Mouse (Mus musculus): ENCODE results near the gene Thoc7. TPM values are rescaled to one million over a fixed set of nuclear protein-coding genes. Genes with fewer than 3 reads are reported as not detected.

Thoc7 gene
- polyA plus RNA-seq (2012; ENCODE audit: insufficient read depth, insufficient read length, missing spikeins), result 102 and 127 TPM in 2 replicates

DNA sequence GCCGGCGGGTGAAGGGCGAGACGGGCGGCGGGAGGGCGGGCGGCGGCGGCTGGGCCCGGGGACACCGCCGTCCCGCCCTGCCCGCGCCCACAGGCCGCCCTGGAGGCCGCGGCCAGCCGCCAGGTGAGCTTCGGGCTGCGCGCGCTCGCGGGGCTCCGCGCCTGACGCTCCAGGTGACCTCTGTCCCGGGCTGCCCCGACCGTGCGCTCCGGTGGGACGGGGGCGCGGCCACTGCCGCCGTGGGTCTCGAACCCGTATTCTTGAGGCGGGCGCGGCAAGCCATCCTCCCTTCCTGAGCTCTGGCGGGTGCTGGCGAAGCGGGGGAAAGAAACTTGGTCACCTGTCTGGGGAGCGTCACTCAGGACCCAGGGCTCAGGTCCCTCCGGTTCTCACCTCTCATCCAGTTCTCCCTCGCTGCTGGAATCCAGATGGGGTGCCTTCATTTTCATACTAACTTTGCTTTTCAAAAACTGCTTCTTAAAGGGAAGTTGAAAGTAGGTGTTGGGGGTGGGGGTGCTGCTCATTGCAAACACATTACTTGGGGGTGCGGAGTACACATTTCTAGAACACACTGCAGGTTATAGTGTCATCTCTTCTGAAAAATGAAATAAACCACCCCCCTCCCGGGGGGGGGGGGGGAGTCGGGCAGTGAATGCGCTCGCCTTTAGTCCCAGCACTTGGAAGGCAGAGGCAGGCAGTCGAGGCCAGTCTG is at the start of gene Thoc7, which contains the start of gene Atxn7:
TSS of gene Thoc7 (minus strand) at position 452 of the 712 bp plus-strand sequence.
TSS of gene Atxn7 (plus strand) at position 40 of the 712 bp plus-strand sequence.
- Histone ChIP-seq H3K4me3 (ENCODE audit: insufficient read depth, low read depth, low read length) (peak within 1 kb of the TSS; percentile 77), H3K27ac (replicated peaks; ENCODE audit: low read depth, low read length) (peak within 1 kb of the TSS; percentile 64)

DNA sequence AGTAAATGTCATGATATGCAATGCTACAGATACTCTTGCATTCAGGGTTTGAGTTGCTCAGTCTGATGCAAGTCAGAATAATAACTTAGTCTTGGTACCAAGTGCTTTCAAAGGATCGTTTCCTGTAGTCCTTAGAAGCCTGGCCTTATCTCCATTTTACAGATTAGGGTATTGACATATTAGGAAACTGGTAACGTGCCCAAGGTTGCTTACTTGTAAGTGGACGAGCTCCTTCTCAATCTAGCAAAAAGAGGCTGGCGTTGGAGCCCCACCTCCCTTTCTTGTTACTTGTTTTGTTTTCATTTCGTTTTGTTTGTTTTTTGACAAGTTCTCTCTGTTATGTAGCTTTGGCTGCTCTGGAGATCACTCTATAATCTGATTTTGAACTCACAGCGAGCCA is 48.1 kb upstream of the Thoc7 start:
- peaks cover 3% of the 10 kb centered on the region; the same call in 1 of the 2 replicates for H3K4me1 ChIP-seq (ENCODE audit: control insufficient read depth, insufficient read depth, insufficient read length, low read length)
- H3K27ac ChIP-seq (replicated peaks; ENCODE audit: low read depth, low read length), result no peak overlapping the region
- no peak overlapping the region for H3K4me3 ChIP-seq (ENCODE audit: insufficient read depth, low read depth, low read length)

More for the DNA sequence above, at the start of gene Thoc7, which contains the start of gene Atxn7:
- H3K4me1 ChIP-seq (ENCODE audit: control insufficient read depth, insufficient read depth, insufficient read length, low read length), result peaks cover 2% of the 10 kb centered on the region; the same call in 1 of the 2 replicates

DNA sequence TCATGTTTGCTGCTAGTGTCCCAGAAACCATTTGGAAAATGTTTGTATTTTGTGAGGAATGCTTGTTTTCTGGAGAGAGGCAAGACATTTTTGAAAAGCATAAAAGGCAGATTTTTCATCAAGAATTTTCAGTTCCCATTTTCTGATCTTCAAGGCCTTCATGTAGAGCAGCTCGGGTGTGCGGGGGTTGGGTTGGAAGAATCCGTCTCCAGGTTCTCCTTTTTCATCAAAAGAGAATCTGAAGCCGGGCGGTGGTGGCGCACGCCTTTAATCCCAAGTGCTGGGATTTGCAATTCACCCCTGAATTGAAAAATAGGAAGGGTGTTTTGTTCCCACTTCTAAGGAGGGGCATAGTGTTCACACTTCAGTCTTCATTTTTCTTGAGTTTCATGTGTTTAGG is 41.1 kb upstream of the Thoc7 start:
- no peak overlapping the region for H3K27ac ChIP-seq (replicated peaks; ENCODE audit: low read depth, low read length)
- H3K4me1 ChIP-seq (ENCODE audit: control insufficient read depth, insufficient read depth, insufficient read length, low read length), result no peaks in the 10 kb centered on the region
- no peak overlapping the region for H3K4me3 ChIP-seq (ENCODE audit: insufficient read depth, low read depth, low read length)

DNA sequence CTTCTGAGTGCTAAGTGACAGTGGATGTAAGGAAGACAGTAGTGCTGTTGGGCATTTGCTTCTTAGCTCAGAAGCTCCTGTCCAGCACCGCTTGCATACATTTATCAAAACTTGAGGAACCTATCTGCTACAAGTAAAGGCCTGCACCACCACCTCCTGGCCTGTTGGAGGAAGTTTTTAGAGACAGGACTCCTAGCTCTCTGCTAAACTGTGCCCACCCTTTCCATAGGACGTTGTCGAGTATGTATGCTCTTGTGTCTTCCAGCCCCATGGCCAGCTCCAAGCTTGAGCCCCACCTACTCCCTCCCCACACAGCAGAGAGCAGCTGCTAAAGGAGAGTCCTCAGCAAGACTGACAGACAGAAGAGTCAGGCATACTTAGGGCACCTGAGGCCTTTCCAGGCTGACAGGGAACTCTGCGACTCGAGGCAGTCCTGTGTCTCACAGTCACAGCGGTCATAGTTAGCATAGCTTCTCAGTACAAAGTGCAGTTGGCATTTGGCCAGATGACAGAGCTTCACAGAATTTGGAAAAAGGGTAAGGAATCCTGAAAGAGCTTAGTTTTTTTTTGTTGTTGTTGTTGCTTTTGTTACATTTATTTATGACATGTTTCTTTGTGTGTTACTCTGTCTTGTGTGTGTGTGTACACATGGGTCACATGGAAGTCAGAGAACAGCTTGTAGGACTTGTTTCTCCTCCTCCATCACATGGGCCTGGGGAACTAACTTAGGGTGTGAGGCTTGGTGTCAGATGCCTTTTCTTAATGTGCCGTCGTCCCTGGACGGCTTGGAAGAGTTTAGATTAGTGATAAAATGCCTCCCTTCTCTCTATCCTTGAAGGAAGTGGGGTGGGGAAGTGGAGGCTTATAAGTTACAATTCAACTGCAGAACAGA is 33.8 kb upstream of the Thoc7 start:
- no peak overlapping the region for H3K4me3 ChIP-seq (ENCODE audit: insufficient read depth, low read depth, low read length)
- H3K27ac ChIP-seq (replicated peaks; ENCODE audit: low read depth, low read length), result no peak overlapping the region
- H3K4me1 ChIP-seq (ENCODE audit: control insufficient read depth, insufficient read depth, insufficient read length, low read length), result no peaks in the 10 kb centered on the region; the same call in 1 of the 2 replicates

DNA sequence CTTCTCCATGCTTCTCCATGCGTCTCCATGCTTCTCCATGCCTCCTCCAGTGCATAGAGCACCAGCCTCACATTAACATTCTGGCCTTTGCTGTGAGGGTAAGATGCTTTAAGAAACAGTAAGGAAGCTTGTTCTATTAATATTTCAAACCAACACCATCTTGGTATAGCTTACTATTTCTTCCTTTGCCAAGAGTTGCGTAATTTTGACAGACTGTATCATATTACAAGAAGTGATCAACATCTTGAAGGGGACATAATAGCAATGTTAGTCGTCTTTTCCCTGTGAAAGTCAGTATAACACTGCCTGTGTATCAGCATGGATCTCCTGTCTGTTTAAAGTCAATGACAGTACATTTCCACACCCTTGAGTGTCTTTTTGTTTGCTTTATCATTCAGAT is 29.1 kb upstream of the Thoc7 start:
- Histone ChIP-seq H3K27ac (replicated peaks; ENCODE audit: low read depth, low read length) (no peak overlapping the region), H3K4me1 (ENCODE audit: control insufficient read depth, insufficient read depth, insufficient read length, low read length) (no peaks in the 10 kb centered on the region; the same call in 1 of the 2 replicates), H3K4me3 (ENCODE audit: insufficient read depth, low read depth, low read length) (no peak overlapping the region)

DNA sequence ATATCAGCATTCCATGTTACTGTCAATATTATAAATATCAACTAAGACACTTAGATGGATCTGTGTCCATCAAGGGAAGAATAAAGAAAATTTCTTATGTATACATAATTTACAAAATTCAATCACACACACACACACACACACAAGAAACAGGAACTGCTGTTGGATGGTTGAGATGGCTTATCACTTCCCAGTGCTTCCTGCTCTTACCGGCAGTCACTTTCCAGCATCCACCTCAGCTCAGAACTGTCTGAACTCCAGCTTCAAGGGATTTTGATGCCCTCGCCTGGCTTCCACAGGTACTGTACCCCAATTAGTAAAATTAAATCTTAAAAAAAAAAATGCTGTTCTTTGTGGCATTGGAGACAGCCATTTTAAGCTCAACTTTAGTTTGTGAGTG is 26.7 kb upstream of the Thoc7 start:
- Histone ChIP-seq H3K4me1 (ENCODE audit: control insufficient read depth, insufficient read depth, insufficient read length, low read length) (no peaks in the 10 kb centered on the region), H3K4me3 (ENCODE audit: insufficient read depth, low read depth, low read length) (no peak overlapping the region), H3K27ac (replicated peaks; ENCODE audit: low read depth, low read length) (no peak overlapping the region)

DNA sequence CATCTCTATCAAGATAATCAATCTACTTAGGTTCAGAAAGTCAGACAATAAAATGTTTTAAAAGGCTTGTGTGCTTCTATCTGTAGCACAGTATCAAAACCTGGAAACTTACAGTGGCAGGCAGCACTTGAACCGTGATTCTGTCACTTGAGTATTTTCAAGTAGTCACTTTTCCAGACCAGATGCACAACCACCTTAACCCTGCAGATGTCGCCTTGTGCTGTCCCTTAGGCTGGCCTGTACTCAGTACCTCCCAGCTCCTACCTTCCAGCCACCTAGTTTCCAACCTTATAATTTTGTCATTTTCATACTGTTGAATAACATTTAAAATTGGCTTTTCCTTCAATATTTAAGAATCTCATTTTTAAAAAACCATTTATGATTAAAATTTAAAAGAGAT is 20.5 kb upstream of the Thoc7 start:
- no peak overlapping the region for H3K4me3 ChIP-seq (ENCODE audit: insufficient read depth, low read depth, low read length)
- H3K4me1 ChIP-seq (ENCODE audit: control insufficient read depth, insufficient read depth, insufficient read length, low read length), result no peaks in the 10 kb centered on the region
- H3K27ac ChIP-seq (replicated peaks; ENCODE audit: low read depth, low read length), result no peak overlapping the region

DNA sequence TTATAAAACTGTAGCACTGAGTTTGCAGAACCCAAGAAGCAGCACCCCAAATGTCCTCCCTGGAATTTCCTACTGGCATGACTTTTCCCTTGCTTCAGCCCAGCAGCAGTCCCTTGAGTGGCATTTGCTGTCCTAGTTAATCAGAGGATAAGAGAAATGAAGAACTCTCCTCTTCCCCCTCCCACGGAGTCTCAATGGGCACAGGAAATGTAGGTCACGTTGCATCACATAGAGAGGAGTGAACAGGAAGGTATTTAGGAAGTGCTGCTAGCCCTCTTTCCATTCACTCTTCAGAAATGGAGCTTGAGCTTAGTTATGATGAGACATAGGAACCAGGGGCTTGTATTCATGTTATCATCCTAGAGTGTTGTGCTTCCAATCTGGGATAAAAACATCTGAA is 19.6 kb upstream of the Thoc7 start:
- Histone ChIP-seq H3K4me1 (ENCODE audit: control insufficient read depth, insufficient read depth, insufficient read length, low read length) (no peaks in the 10 kb centered on the region), H3K27ac (replicated peaks; ENCODE audit: low read depth, low read length) (no peak overlapping the region), H3K4me3 (ENCODE audit: insufficient read depth, low read depth, low read length) (no peak overlapping the region)

DNA sequence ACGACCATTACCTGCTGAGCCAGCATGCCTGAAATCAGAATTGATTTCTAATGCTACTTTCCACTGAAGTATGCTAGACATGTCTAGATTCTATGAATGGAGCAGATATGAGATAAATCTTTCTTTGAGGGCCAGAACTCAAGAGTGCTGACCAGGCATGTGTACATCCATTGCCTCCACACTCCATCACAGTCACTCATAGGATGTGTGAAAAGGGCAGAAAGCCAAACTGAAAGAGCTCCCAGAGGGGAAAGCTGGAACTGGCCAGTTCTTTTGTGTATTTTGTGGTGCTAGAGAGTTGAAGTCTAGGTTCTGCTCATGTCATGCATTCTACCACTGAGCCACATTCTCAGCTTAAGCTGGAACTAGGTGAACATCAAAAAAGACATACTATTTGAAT is 15.8 kb upstream of the Thoc7 start:
- Histone ChIP-seq H3K4me1 (ENCODE audit: control insufficient read depth, insufficient read depth, insufficient read length, low read length) (no peaks in the 10 kb centered on the region), H3K27ac (replicated peaks; ENCODE audit: low read depth, low read length) (no peak overlapping the region), H3K4me3 (ENCODE audit: insufficient read depth, low read depth, low read length) (no peak overlapping the region)

DNA sequence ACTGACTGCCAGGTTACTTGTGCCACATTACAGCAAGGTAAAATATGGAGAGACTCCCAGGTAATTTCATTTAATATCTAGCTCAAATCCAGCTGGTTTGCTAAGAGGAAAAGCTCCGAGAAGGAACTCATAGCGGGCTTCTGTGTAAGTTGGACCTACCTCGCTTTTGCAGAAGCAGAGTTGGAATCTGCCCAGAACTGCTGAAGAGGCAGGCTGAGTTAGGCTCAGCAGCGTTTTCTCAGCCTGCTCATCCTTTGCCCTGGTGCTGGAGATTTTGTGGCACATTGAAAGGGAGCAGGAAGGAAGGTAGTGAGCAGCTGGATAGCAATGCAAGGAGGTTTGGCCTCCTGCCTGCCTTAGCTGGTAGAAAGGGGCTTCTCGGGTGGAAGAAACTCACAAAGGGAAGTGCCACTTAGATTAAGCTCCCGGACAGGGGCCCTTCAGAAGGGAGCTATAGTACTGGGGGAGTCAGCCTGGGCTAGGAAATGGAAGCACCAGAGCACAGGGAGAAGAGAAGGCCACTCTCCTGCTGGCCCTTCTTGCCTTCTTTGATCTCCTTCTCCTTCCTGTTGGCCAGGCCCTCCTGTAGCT is 10.1 kb upstream of the Thoc7 start:
- no peak overlapping the region for H3K4me3 ChIP-seq (ENCODE audit: insufficient read depth, low read depth, low read length)
- H3K4me1 ChIP-seq (ENCODE audit: control insufficient read depth, insufficient read depth, insufficient read length, low read length), result no peaks in the 10 kb centered on the region
- H3K27ac ChIP-seq (replicated peaks; ENCODE audit: low read depth, low read length), result no peak overlapping the region

DNA sequence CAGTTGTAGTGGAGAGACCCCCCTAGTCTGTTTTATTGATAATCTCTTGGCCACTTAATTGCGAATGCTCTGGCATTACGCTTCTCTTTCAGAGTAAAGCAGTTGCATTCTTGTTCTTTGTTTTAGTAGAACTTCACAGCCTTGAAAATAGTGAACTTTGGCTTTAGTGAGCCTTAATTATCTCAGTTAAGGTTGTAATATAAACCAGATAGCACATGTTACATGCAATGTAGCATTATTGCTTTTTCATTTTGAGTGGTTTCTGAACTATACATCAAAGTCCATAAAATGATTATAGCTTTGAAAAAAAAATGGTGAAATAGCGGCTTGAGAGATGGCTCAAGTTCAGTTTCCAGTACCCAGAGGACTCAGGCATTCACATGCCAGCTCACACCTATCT is 8.9 kb upstream of the Thoc7 start:
- no peak overlapping the region for H3K4me3 ChIP-seq (ENCODE audit: insufficient read depth, low read depth, low read length)
- no peak overlapping the region for H3K27ac ChIP-seq (replicated peaks; ENCODE audit: low read depth, low read length)
- H3K4me1 ChIP-seq (ENCODE audit: control insufficient read depth, insufficient read depth, insufficient read length, low read length), result no peaks in the 10 kb centered on the region

DNA sequence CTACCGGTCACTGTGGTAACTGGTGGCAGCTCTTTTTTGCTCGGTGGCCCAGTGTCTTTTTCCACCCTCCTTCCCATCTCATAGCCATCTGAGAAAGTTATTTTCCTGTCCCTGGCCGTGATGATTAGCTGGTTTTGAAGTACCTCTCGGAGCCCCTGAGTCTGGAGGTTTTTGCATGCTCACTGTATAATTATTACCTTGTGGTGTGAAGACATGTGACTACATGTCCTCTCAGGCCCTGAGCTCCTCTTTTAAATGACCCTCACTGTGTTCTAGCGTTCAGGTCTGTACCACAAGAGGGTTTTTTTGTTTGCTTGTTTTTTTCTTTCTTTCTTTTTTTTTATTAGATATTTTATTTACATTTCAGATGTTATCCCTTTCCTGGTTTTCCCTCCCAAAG is 6.8 kb upstream of the Thoc7 start:
- Histone ChIP-seq H3K4me1 (ENCODE audit: control insufficient read depth, insufficient read depth, insufficient read length, low read length) (no peaks in the 10 kb centered on the region), H3K4me3 (ENCODE audit: insufficient read depth, low read depth, low read length) (no peak overlapping the region), H3K27ac (replicated peaks; ENCODE audit: low read depth, low read length) (no peak overlapping the region)

DNA sequence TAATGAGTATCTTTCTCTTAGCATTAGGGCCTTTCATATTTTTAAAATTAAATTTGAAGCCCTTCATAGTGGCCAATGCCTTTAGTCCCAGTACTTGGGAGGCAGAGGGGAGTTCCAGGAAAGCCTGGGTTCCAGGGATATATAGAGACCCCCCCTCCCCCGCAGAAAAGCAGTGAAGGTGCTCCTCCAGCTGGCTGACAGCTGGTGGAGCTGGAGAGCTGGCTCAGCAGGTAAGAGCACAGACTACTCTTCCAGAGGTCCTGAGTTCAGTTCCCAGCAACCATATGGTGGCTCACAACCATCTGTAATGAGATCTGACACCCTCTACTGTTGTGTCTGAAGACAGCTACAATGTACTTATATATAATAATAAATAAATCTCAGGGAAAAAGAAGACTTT is 6.0 kb upstream of the Thoc7 start:
- no peak overlapping the region for H3K4me3 ChIP-seq (ENCODE audit: insufficient read depth, low read depth, low read length)
- no peaks in the 10 kb centered on the region for H3K4me1 ChIP-seq (ENCODE audit: control insufficient read depth, insufficient read depth, insufficient read length, low read length)
- no peak overlapping the region for H3K27ac ChIP-seq (replicated peaks; ENCODE audit: low read depth, low read length)

DNA sequence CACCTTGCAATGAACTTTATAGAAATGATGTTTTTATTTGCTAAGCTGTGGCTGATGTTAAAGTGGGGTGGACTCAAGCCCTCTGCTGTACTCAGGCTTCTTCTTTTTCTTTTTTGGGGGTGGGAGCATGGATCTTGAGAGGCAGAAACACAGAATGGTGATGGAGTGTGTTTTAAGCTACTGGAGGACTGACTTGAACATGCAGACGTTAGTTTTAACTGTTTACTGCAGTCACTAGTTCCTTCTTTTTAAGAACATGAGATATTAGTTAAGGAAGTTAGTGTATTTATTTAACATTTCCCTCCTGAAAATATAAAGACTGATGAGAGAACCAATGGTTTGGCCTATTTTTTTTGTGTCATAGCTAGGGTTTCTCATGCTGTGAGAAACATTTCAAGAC is 1.9 kb upstream of the Thoc7 start:
- Histone ChIP-seq H3K4me1 (ENCODE audit: control insufficient read depth, insufficient read depth, insufficient read length, low read length) (peaks cover 2% of the 10 kb centered on the region; the same call in 1 of the 2 replicates), H3K27ac (replicated peaks; ENCODE audit: low read depth, low read length) (no peak overlapping the region), H3K4me3 (ENCODE audit: insufficient read depth, low read depth, low read length) (no peak overlapping the region)

DNA sequence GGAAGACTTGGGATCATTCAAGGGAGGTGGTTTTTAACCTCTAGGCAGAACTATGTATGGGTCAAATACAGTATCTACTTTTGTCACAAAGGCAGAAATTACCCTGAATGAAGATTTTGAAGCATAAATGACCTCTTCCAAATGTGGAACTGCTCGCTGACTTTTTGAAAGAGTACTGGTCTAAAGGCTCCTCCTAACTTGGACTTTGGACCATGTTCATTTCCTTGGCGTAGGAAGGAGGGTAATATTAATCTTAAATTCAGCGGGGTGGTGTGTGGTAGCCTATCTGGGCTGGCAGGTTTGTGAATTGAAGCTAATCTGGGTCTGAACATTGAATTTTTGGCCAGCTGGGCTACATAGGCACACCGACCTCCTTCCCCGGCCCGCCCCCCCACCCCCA is 824 bp upstream of the Thoc7 start:
- no peak overlapping the region for H3K4me3 ChIP-seq (ENCODE audit: insufficient read depth, low read depth, low read length)
- peaks cover 2% of the 10 kb centered on the region; the same call in 1 of the 2 replicates for H3K4me1 ChIP-seq (ENCODE audit: control insufficient read depth, insufficient read depth, insufficient read length, low read length)
- H3K27ac ChIP-seq (replicated peaks; ENCODE audit: low read depth, low read length), result no peak overlapping the region

All from brown adipose tissue, adult 24 weeks (tissue).